Mouse (Mus musculus) forebrain, embryonic 14.5 days (tissue): ENCODE results near the gene Prss57. TPM values are rescaled to one million over a fixed set of nuclear protein-coding genes. Genes with fewer than 3 reads are reported as not detected.
A peak's percentile ranks its signal among the peaks of the same experiment; 100 is the strongest.

Experiments
- ATAC-seq: fragments of 200-750 bp; cut with Nextera tagmentation; 2 replicates; pipeline ENCODE4 v1.8.0; 2017; ENCODE audit warnings: mild to moderate bottlenecking, moderate library complexity
- DNase-seq: peaks from one replicate; pipeline ENCODE4 v3.0.0-alpha.2; 2015; ENCODE audit warnings: low spot score
- H3K27ac ChIP-seq: fragments of 300-500 bp; sonication (generic); 2 replicates; pipeline ENCODE4 v1.5.1; 2014; ENCODE audit warnings: low read depth, mild to moderate bottlenecking, control low read depth, low read length, moderate library complexity
- H3K27me3 ChIP-seq: fragments of 300-500 bp; sonication (generic); replicated peaks from 2 replicates; pipeline ENCODE4 v1.6.1; 2014; ENCODE audit warnings: low read length, control low read depth, mixed read lengths; ENCODE audit not compliant: control insufficient read depth, insufficient read depth
- H3K36me3 ChIP-seq: fragments of 300-500 bp; sonication (generic); 2 replicates; pipeline ENCODE4 v1.6.1; 2014; ENCODE audit warnings: low read length, control low read depth; ENCODE audit not compliant: control insufficient read depth, insufficient read depth
- H3K4me1 ChIP-seq: fragments of 300-500 bp; sonication (generic); 2 replicates; pipeline ENCODE4 v1.6.1; 2014; ENCODE audit warnings: antibody characterized with exemption, low read length, control low read depth; ENCODE audit not compliant: control insufficient read depth, insufficient read depth
- H3K4me2 ChIP-seq: fragments of 300-500 bp; sonication (generic); 2 replicates; pipeline ENCODE4 v1.6.1; 2014; ENCODE audit warnings: mild to moderate bottlenecking, control low read depth, low read length
- H3K4me3 ChIP-seq: fragments of 300-500 bp; sonication (generic); 2 replicates; pipeline ENCODE4 v1.5.1; 2014; ENCODE audit warnings: low read depth, low read length, control low read depth
- H3K9ac ChIP-seq: fragments of 300-500 bp; sonication (generic); 2 replicates; pipeline ENCODE4 v1.6.1; 2014; ENCODE audit warnings: mild to moderate bottlenecking, low read length, control low read depth, moderate library complexity
- H3K9me3 ChIP-seq: fragments of 300-500 bp; sonication (generic); replicated peaks from 2 replicates; pipeline ENCODE4 v1.6.1; 2016; ENCODE audit warnings: low read length, control low read depth, mixed read lengths; ENCODE audit not compliant: control insufficient read depth
- whole genome bisulfite sequencing: fragments of 180-500 bp; shearing (Covaris S2); extraction: QIAGEN DNeasy Blood & Tissue Kit; methylation state at CpG from one replicate; pipeline ENCODE4 v1.1.7; 2014; 5-methylcytosine and 5-hydroxymethylcytosine counted together
- polyA plus RNA-seq: library from polyadenylated mRNA; unstranded; fragments of >200 nt; fragmentation: Nextera tagmentation; extraction: Ambion mirVana; gene quantifications from 2 replicates; pipeline ENCODE4 v1.2.1, GENCODE M21; 2014

Gene Prss57
- polyA plus RNA-seq, 1 experiment from 2014 or later, result 0.37 TPM

- Histone ChIP-seq H3K9me3 (no peaks in the 10 kb centered on the region), H3K27me3 (no peaks in the 10 kb centered on the region), H3K36me3 (peaks cover 11% of the 10 kb centered on the region; the same call in 1 of the 2 replicates), H3K4me1 (peaks cover 28% of the 10 kb centered on the region), H3K4me2 (peak overlapping the region; percentile 8; the same call in 1 of the 2 replicates), H3K27ac (peak overlapping the region; percentile 92), H3K4me3 (no peak overlapping the region), H3K9ac (peak overlapping the region; percentile 37)
- 34% methylated on average over 11 of the region's 11 CpGs for WGBS
- no peak for DNase-seq
- no peak for ATAC-seq
Measured at GRCm38 (mm10) chr10:79802331-79802971, 11.7 kb upstream of the Prss57 start.

GRCm38 (mm10) chr10:79801837-79802236 lies 11.1 kb upstream of the Prss57 start:
- Histone ChIP-seq H3K9ac (peak overlapping the region; percentile 35; the same call in 1 of the 2 replicates), H3K4me1 (peaks cover 31% of the 10 kb centered on the region)
- 33% methylated on average over 3 of the region's 3 CpGs for WGBS

GRCm38 (mm10) chr10:79800508-79800907 lies 9.7 kb upstream of the Prss57 start:
- H3K4me3 ChIP-seq, result no peak overlapping the region
- 85% methylated on average over 11 of the region's 11 CpGs for WGBS
- no peaks in the 10 kb centered on the region for H3K9me3 ChIP-seq
- ATAC-seq, result no peak
- DNase-seq, result no peak
- H3K36me3 ChIP-seq, result 0 out of 2 replicates have a peak, but pooled peaks cover 3% of the 10 kb centered on the region
- H3K27ac ChIP-seq, result no peak overlapping the region
- H3K4me1 ChIP-seq, result peaks cover 31% of the 10 kb centered on the region
- no peaks in the 10 kb centered on the region for H3K27me3 ChIP-seq
- no peak overlapping the region for H3K4me2 ChIP-seq
- no peak overlapping the region for H3K9ac ChIP-seq

More at GRCm38 (mm10) chr10:79801837-79802236, 11.1 kb upstream of the Prss57 start:
- Histone ChIP-seq H3K36me3 (peaks cover 5% of the 10 kb centered on the region; the same call in 1 of the 2 replicates), H3K9me3 (no peaks in the 10 kb centered on the region), H3K27me3 (no peaks in the 10 kb centered on the region), H3K4me3 (no peak overlapping the region), H3K27ac (peak overlapping the region; percentile 92), H3K4me2 (peak overlapping the region; percentile 8; the same call in 1 of the 2 replicates)
- no peak for DNase-seq
- no peak for ATAC-seq

GRCm38 (mm10) chr10:79798289-79798928 lies 7.6 kb upstream of the Prss57 start:
- Histone ChIP-seq H3K4me1 (peaks cover 28% of the 10 kb centered on the region), H3K27me3 (no peaks in the 10 kb centered on the region), H3K4me2 (no peak overlapping the region), H3K9me3 (no peaks in the 10 kb centered on the region), H3K9ac (no peak overlapping the region), H3K27ac (no peak overlapping the region), H3K36me3 (0 out of 2 replicates have a peak, but pooled peaks cover 3% of the 10 kb centered on the region), H3K4me3 (no peak overlapping the region)
- ATAC-seq (no peak), DNase-seq (no peak)
- WGBS, result 90% methylated on average over 12 of the region's 12 CpGs

GRCm38 (mm10) chr10:79797326-79797725 lies 6.6 kb upstream of the Prss57 start:
- Histone ChIP-seq H3K4me1 (peaks cover 17% of the 10 kb centered on the region), H3K36me3 (0 out of 2 replicates have a peak, but pooled peaks cover 3% of the 10 kb centered on the region), H3K27me3 (no peaks in the 10 kb centered on the region), H3K4me2 (peak overlapping the region; percentile 10), H3K4me3 (no peak overlapping the region), H3K27ac (0 out of 2 replicates have a peak overlapping the region, but pooled peaks have one; percentile 27), H3K9ac (peak overlapping the region; percentile 41; the same call in 1 of the 2 replicates), H3K9me3 (no peaks in the 10 kb centered on the region)
- DNase-seq (no peak), ATAC-seq (no peak)
- whole genome bisulfite sequencing, result 64% methylated on average over 15 of the region's 15 CpGs

- Histone ChIP-seq H3K9me3 (no peaks in the 10 kb centered on the region), H3K4me1 (peaks cover 11% of the 10 kb centered on the region), H3K27ac (no peak overlapping the region), H3K4me2 (no peak overlapping the region), H3K36me3 (0 out of 2 replicates have a peak, but pooled peaks cover 3% of the 10 kb centered on the region), H3K9ac (no peak overlapping the region), H3K4me3 (no peak overlapping the region), H3K27me3 (no peaks in the 10 kb centered on the region)
- 100% methylated on average over 3 of the region's 3 CpGs for WGBS
- no peak for DNase-seq
- ATAC-seq, result no peak
Measured at GRCm38 (mm10) chr10:79795905-79796304, 5.1 kb upstream of the Prss57 start.

- DNase-seq (peak; percentile 36), ATAC-seq (peak; percentile 24; the same call in 1 of the 2 replicates)
- H3K4me1 ChIP-seq, result peaks cover 11% of the 10 kb centered on the region
- H3K4me2 ChIP-seq, result peak overlapping the region; percentile 94
- no peaks in the 10 kb centered on the region for H3K27me3 ChIP-seq
- H3K27ac ChIP-seq, result peak overlapping the region; percentile 93
- H3K4me3 ChIP-seq, result peak overlapping the region; percentile 97
- H3K9ac ChIP-seq, result peak overlapping the region; percentile 99
- 3% methylated on average over 10 of the region's 10 CpGs for WGBS
- H3K9me3 ChIP-seq, result no peaks in the 10 kb centered on the region
- no peaks in the 10 kb centered on the region for H3K36me3 ChIP-seq
Measured at GRCm38 (mm10) chr10:79794491-79794931, 3.8 kb upstream of the Prss57 start.

GRCm38 (mm10) chr10:79793738-79794490 lies 3.2 kb upstream of the Prss57 start:
- peak overlapping the region; percentile 93 for H3K27ac ChIP-seq
- peaks cover 11% of the 10 kb centered on the region for H3K4me1 ChIP-seq
- WGBS, result under 1% methylated on average over 31 of the region's 38 CpGs
- peak overlapping the region; percentile 99 for H3K9ac ChIP-seq
- H3K9me3 ChIP-seq, result no peaks in the 10 kb centered on the region
- peak; percentile 64 for ATAC-seq
- peak overlapping the region; percentile 94 for H3K4me2 ChIP-seq
- no peaks in the 10 kb centered on the region for H3K27me3 ChIP-seq
- H3K36me3 ChIP-seq, result no peaks in the 10 kb centered on the region
- peak; percentile 84 for DNase-seq
- H3K4me3 ChIP-seq, result peak overlapping the region; percentile 97
